ENCODE assay signal across 14 mouse cellular contexts in genomic region chr8:94342691-94343090, GRCm38 (mm10). TPM values are rescaled to one million over a fixed set of nuclear protein-coding genes. Genes with fewer than 3 reads are reported as not detected.
A peak's percentile ranks its signal among the peaks of the same experiment; 100 is the strongest.
DNase-seq lines count a peak whose midpoint lies in the region; ATAC-seq and TF ChIP-seq lines count a peak whose summit lies in the region.
"Had no signal": no experiment of that assay in that cellular context is flagged by ENCODE, and none has a peak within 500 bp of the region (broad histone marks: within the 10 kb centered on the region; RNA-seq: fewer than 3 reads in every experiment).

No protein-coding gene starts in this region.

- no peaks in the 10 kb centered on the region for H3K27me3 ChIP-seq in kidney, adult 2 months (replicated peaks; ENCODE audit: control insufficient read depth, insufficient read depth, low read length)
- no peaks in the 10 kb centered on the region for H3K27me3 ChIP-seq in kidney, embryonic 14.5 days (ENCODE audit: control insufficient read depth, insufficient read depth, low read length)
- H3K27me3 ChIP-seq: embryonic facial prominence, embryonic 13.5 days; embryonic facial prominence, embryonic 15.5 days; forebrain, embryonic 12.5 days had no signal

- TF ChIP-seq POLR2A in kidney, adult 2 months (IDR thresholded peaks at IDR 0.05; ENCODE audit: low read depth, low read length): no peak
- no peak for TF ChIP-seq POLR2A in lung, adult 2 months (IDR thresholded peaks at IDR 0.05; ENCODE audit: borderline replicate concordance, extremely low read depth, low read depth, low read length)

- H3K9ac ChIP-seq in kidney, embryonic 14.5 days (ENCODE audit: low read depth, low read length): no peak overlapping the region
- H3K9ac ChIP-seq: embryonic facial prominence, embryonic 13.5 days; embryonic facial prominence, embryonic 15.5 days; forebrain, embryonic 12.5 days had no signal

- ATAC-seq in kidney, embryonic 14.5 days (ENCODE audit: low FRiP score, low TSS enrichment): no peak
- ATAC-seq: forebrain, embryonic 14.5 days; forebrain, embryonic 16.5 days had no signal

- no peak overlapping the region for H3K4me3 ChIP-seq in kidney, adult 2 months (ENCODE audit: insufficient read depth, low read depth, low read length)
- no peak overlapping the region for H3K4me3 ChIP-seq in kidney, embryonic 14.5 days (ENCODE audit: low read length)
- H3K4me3 ChIP-seq in lung, adult 2 months (replicated peaks; ENCODE audit: extremely low read depth, low read depth, low read length): no peak overlapping the region
- H3K4me3 ChIP-seq: embryonic facial prominence, embryonic 13.5 days; embryonic facial prominence, embryonic 15.5 days; erythroblast, embryonic 14.5 days; forebrain, embryonic 10.5 days; forebrain, embryonic 12.5 days had no signal

- H3K4me1 ChIP-seq in kidney, adult 2 months (ENCODE audit: control insufficient read depth, insufficient read depth, low read length): peaks cover 3% of the 10 kb centered on the region; the same call in 1 of the 2 replicates
- H3K4me1 ChIP-seq in kidney, embryonic 14.5 days (ENCODE audit: control insufficient read depth, insufficient read depth, low read length): no peaks in the 10 kb centered on the region
- H3K4me1 ChIP-seq in lung, adult 2 months (ENCODE audit: control insufficient read depth, insufficient read depth, low read length): peaks cover 7% of the 10 kb centered on the region
- H3K4me1 ChIP-seq: embryonic facial prominence, embryonic 13.5 days; embryonic facial prominence, embryonic 15.5 days; forebrain, embryonic 10.5 days; forebrain, embryonic 12.5 days had no signal

- DNase-seq in kidney, adult 2 months: peak; percentile 54
- DNase-seq in lung, adult 2 months: no peak
- DNase-seq in lung, postnatal 36 days: no peak

- no peak overlapping the region for H3K4me2 ChIP-seq in kidney, embryonic 14.5 days (replicated peaks; ENCODE audit: low read depth, low read length)
- H3K4me2 ChIP-seq: embryonic facial prominence, embryonic 13.5 days; embryonic facial prominence, embryonic 15.5 days; forebrain, embryonic 12.5 days had no signal

- H3K36me3 ChIP-seq in kidney, adult 2 months (ENCODE audit: control insufficient read depth, insufficient read depth, low read length): no peaks in the 10 kb centered on the region
- no peaks in the 10 kb centered on the region for H3K36me3 ChIP-seq in kidney, embryonic 14.5 days (ENCODE audit: control insufficient read depth, insufficient read depth, low read length)
- H3K36me3 ChIP-seq: embryonic facial prominence, embryonic 13.5 days; embryonic facial prominence, embryonic 15.5 days; forebrain, embryonic 10.5 days; forebrain, embryonic 12.5 days had no signal

- no peak overlapping the region for H3K27ac ChIP-seq in kidney, adult 2 months (ENCODE audit: insufficient read depth, low read depth, low read length)
- no peak overlapping the region for H3K27ac ChIP-seq in kidney, embryonic 14.5 days (ENCODE audit: low read depth, low read length)
- H3K27ac ChIP-seq: embryonic facial prominence, embryonic 13.5 days; embryonic facial prominence, embryonic 15.5 days; forebrain, embryonic 10.5 days; forebrain, embryonic 12.5 days had no signal

- no peaks in the 10 kb centered on the region for H3K9me3 ChIP-seq in kidney, embryonic 14.5 days (ENCODE audit: control insufficient read depth, low read length)
- H3K9me3 ChIP-seq: embryonic facial prominence, embryonic 13.5 days; embryonic facial prominence, embryonic 15.5 days; forebrain, embryonic 10.5 days; forebrain, embryonic 12.5 days had no signal

- TF ChIP-seq CTCF in kidney, adult 2 months (conservative IDR thresholded peaks at IDR 0.05; ENCODE audit: insufficient read depth, insufficient read length, low read depth, low read length): no peak
- 0 out of 2 replicates have a peak, but pooled peaks have one; percentile 1 for TF ChIP-seq CTCF in lung, adult 2 months (IDR thresholded peaks at IDR 0.05; ENCODE audit: insufficient read depth, low read length)

- 70% methylated on average over 10 of the region's 10 CpGs for WGBS in kidney, adult 2 months
- WGBS in kidney, embryonic 14.5 days: 88% methylated on average over 10 of the region's 10 CpGs
- WGBS in lung, adult 2 months: 89% methylated on average over 10 of the region's 10 CpGs

RNA-seq across cellular contexts. Expression of gene Slc12a3, which starts 13.7 kb away (rescaled TPM):
- 600 and 1,070 TPM in 2 replicates for polyA plus RNA-seq in kidney, adult 2 months (2012; rRNA removed)
- polyA plus RNA-seq in kidney, embryonic 14.5 days (2014; fragmentation: Nextera tagmentation; extraction: Ambion mirVana): 0.39 and 0.51 TPM in 2 replicates
- polyA plus RNA-seq in lung, adult 2 months (2012; rRNA removed): 0.27 and 0.29 TPM in 2 replicates
- polyA plus RNA-seq: adrenal gland, adult 2 months; C2C12; embryonic facial prominence, embryonic 11.5 days; erythroblast, embryonic 14.5 days; forebrain, embryonic 10.5 days; forebrain, embryonic 12.5 days; forebrain, embryonic 14.5 days had no signal

RNA-seq across cellular contexts. Expression of gene Herpud1, which starts 43.5 kb away (rescaled TPM):
- polyA plus RNA-seq in kidney, adult 2 months (2012; rRNA removed): 417 and 537 TPM in 2 replicates
- 53.7 and 61.2 TPM in 2 replicates for polyA plus RNA-seq in kidney, embryonic 14.5 days (2014; fragmentation: Nextera tagmentation; extraction: Ambion mirVana)
- 341 and 489 TPM in 2 replicates for polyA plus RNA-seq in lung, adult 2 months (2012; rRNA removed)

Comparison
In these comparisons a context has a peak if more than half of its experiments do, and no peak if none do; other contexts are left out.
1. RNA of gene Slc12a3, which starts 13.7 kb away (polyA plus RNA-seq): 600 to 1,070 TPM in kidney, adult 2 months; 0.39 to 0.51 TPM in kidney, embryonic 14.5 days and 0.27 to 0.29 TPM in lung, adult 2 months; every median in the first group is over 100 times any median in the second.